Mouse (Mus musculus) ES-Bruce4 (cell line): ENCODE data around the gene Gm1527. TPM values are rescaled to one million over a fixed set of nuclear protein-coding genes. Genes with fewer than 3 reads are reported as not detected.

Source experiments
- H3K27ac ChIP-seq: 2 replicates; pipeline ENCODE4 v1.5.1; 2012; ENCODE audit warnings: low read length, inconsistent platforms; ENCODE audit not compliant: insufficient read depth
- H3K27me3 ChIP-seq: 2 replicates; pipeline ENCODE4 v1.6.1; 2012; ENCODE audit warnings: mild to moderate bottlenecking, low read length, inconsistent platforms; ENCODE audit not compliant: control insufficient read depth, poor library complexity, insufficient read depth, severe bottlenecking
- H3K36me3 ChIP-seq: 2 replicates; pipeline ENCODE4 v1.6.1; 2012; ENCODE audit warnings: inconsistent platforms, mild to moderate bottlenecking, low read length, moderate library complexity; ENCODE audit not compliant: control insufficient read depth, poor library complexity, insufficient read depth, severe bottlenecking
- H3K4me1 ChIP-seq: one replicate; pipeline ENCODE4 v1.8.1; 2011; ENCODE audit warnings: low read length; ENCODE audit not compliant: control insufficient read depth, insufficient read depth
- H3K4me3 ChIP-seq: 2 replicates; pipeline ENCODE4 v1.5.1; 2011; ENCODE audit warnings: low read depth, mild to moderate bottlenecking, low read length
- H3K9ac ChIP-seq: 2 replicates; pipeline ENCODE4 v1.6.1; 2012; ENCODE audit warnings: low read depth, mild to moderate bottlenecking, inconsistent platforms; ENCODE audit not compliant: poor library complexity, severe bottlenecking
- H3K9me3 ChIP-seq: replicated peaks from 2 replicates; pipeline ENCODE4 v1.6.1; 2012; ENCODE audit warnings: mild to moderate bottlenecking, low read length, inconsistent platforms; ENCODE audit not compliant: control insufficient read depth, poor library complexity, insufficient read depth, severe bottlenecking
- CTCF ChIP-seq: IDR thresholded peaks from one replicate; pipeline ENCODE4 v1.8.1; 2011; ENCODE audit warnings: low read depth, low read length
- EP300 ChIP-seq: IDR thresholded peaks from 2 replicates; pipeline ENCODE4 v1.6.1; 2011; ENCODE audit warnings: low read depth, low read length; ENCODE audit not compliant: insufficient read depth
- POLR2A ChIP-seq: IDR thresholded peaks from one replicate; pipeline ENCODE4 v1.8.1; 2011; ENCODE audit warnings: low read length; ENCODE audit not compliant: insufficient read depth
- polyA plus RNA-seq: library from polyadenylated mRNA; stranded (reverse); fragments of >200 nt; gene quantifications from 2 replicates; pipeline ENCODE4 v1.2.4, GENCODE M21; 2011; ENCODE audit warnings: low read depth; ENCODE audit not compliant: missing spikeins, insufficient read depth, insufficient read length

Gene Gm1527
- polyA plus RNA-seq, 1 experiment, result not detected

DNA sequence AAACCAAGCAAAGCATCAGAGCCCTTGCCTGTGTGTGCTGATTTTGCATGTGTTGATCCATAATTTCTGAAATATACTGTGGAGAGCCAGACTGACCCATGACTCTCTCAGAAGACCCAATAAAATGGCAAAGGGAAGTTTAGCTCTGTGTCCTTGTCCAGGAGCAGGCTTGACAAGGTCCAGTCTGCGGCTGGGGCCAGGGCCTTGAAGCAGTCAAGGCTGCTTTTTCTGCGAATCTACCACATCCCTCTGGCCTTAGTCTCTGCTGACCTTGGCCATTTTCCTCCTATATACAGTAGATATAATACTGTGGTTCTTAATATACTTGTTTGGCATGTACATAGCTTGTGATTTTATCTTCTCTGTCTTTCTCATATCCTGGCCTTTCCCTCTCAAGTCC lies 73.5 kb downstream of the Gm1527 start:
- Histone ChIP-seq H3K4me1 (no peaks in the 10 kb centered on the region), H3K9ac (no peak overlapping the region), H3K4me3 (no peak overlapping the region), H3K9me3 (no peaks in the 10 kb centered on the region; the same call in 1 of the 2 replicates), H3K27me3 (no peaks in the 10 kb centered on the region), H3K27ac (no peak overlapping the region), H3K36me3 (no peaks in the 10 kb centered on the region)
- TF ChIP-seq POLR2A (no peak), CTCF (no peak), EP300 (no peak)

DNA sequence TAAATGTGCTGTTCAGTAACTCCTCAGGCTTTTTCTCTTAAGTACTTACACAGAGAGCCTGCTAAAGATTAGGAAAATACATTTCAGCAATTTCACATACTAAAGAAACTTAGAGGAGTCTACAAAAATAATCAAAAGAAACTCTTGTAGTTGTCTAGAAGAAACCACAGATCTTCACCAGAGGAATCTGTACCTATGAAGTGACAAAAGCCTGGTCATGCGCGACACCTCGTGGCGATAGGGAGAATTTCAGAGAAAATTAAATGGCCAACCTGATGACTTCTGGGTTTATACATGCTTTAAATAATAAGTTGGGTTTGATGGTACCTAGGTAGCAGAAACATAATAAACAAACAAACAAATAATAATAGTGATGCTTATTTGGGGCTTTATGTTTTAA lies 76.4 kb downstream of the Gm1527 start:
- H3K9ac ChIP-seq, result no peak overlapping the region
- H3K27ac ChIP-seq, result no peak overlapping the region
- no peaks in the 10 kb centered on the region for H3K36me3 ChIP-seq
- H3K4me3 ChIP-seq, result no peak overlapping the region
- TF ChIP-seq POLR2A, result no peak
- peak; percentile 11 for TF ChIP-seq CTCF
- H3K27me3 ChIP-seq, result no peaks in the 10 kb centered on the region
- H3K4me1 ChIP-seq, result no peaks in the 10 kb centered on the region
- H3K9me3 ChIP-seq, result no peaks in the 10 kb centered on the region; the same call in 1 of the 2 replicates

Other genes starting within 250 kb of the Gm1527 start
- not detected in 2 replicates for gene Slc2a2, start 194.7 kb upstream of the Gm1527 start, polyA plus RNA-seq
- 13.0 and 14.8 TPM in 2 replicates for gene Eif5a2, start 111.3 kb upstream of the Gm1527 start, polyA plus RNA-seq
- gene Rpl22l1, start 87.2 kb upstream of the Gm1527 start, polyA plus RNA-seq, result 625 and 678 TPM in 2 replicates
- gene Egfem1, start 189.4 kb downstream of the Gm1527 start, polyA plus RNA-seq, result not detected in 2 replicates